20 mouse cellular contexts compared by ENCODE assay signal in the genomic region with DNA sequence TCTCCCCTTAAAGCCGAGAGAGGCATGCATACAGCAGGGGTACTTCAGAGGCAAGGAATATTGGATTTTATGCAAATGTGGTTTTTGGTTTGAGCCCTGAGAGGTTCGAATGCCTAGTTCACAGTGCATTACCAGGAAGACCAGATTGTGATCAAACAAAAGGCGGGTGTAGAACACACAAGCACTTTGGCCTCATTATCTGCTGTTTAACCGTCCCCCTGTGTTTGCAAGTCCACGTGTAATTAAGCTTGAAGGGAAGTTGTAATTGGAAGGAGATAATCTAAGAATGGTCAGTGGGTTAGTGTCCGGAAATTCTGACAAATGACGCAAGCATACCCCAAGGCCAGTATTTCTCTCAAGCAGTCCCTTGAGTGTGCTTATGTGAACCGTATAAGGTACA. TPM values are rescaled to one million over a fixed set of nuclear protein-coding genes. Genes with fewer than 3 reads are reported as not detected.
DNase-seq lines count a peak whose midpoint lies in the region; ATAC-seq and TF ChIP-seq lines count a peak whose summit lies in the region.
"Had no signal": no experiment of that assay in that cellular context is flagged by ENCODE, and none has a peak within 500 bp of the region (broad histone marks: within the 10 kb centered on the region; RNA-seq: fewer than 3 reads in every experiment).

No protein-coding gene starts in this region.

- no peaks in the 10 kb centered on the region for H3K9me3 ChIP-seq in heart, embryonic 10.5 days
- no peaks in the 10 kb centered on the region for H3K9me3 ChIP-seq in stomach, embryonic 15.5 days
- H3K9me3 ChIP-seq in stomach, postnatal 0 days (ENCODE audit: control insufficient read depth, low read length): no peaks in the 10 kb centered on the region
- no peaks in the 10 kb centered on the region for H3K9me3 ChIP-seq in liver, embryonic 13.5 days (replicated peaks)
- H3K9me3 ChIP-seq in hindbrain, embryonic 14.5 days (ENCODE audit: control insufficient read depth, low read length): no peaks in the 10 kb centered on the region
- H3K9me3 ChIP-seq: heart, embryonic 13.5 days; neural tube, embryonic 13.5 days had no signal

- no peak overlapping the region for H3K4me3 ChIP-seq in heart, embryonic 10.5 days
- H3K4me3 ChIP-seq in stomach, embryonic 15.5 days (replicated peaks): no peak overlapping the region
- no peak overlapping the region for H3K4me3 ChIP-seq in stomach, postnatal 0 days (ENCODE audit: low read depth, low read length)
- no peak overlapping the region for H3K4me3 ChIP-seq in liver, embryonic 13.5 days (replicated peaks)
- H3K4me3 ChIP-seq in hindbrain, embryonic 14.5 days (replicated peaks; ENCODE audit: low read length): no peak overlapping the region
- H3K4me3 ChIP-seq: heart, embryonic 13.5 days; neural tube, embryonic 13.5 days had no signal

- H3K27ac ChIP-seq in heart, embryonic 10.5 days: peak overlapping the region; percentile 23; the same call in 1 of the 2 replicates
- H3K27ac ChIP-seq in stomach, embryonic 15.5 days: no peak overlapping the region
- H3K27ac ChIP-seq in stomach, postnatal 0 days (replicated peaks): no peak overlapping the region
- peak overlapping the region; percentile 56 for H3K27ac ChIP-seq in liver, embryonic 13.5 days
- no peak overlapping the region for H3K27ac ChIP-seq in hindbrain, embryonic 14.5 days
- H3K27ac ChIP-seq: heart, embryonic 13.5 days; neural tube, embryonic 13.5 days had no signal

- no peak for TF ChIP-seq CTCF in stomach, postnatal 0 days (IDR thresholded peaks at IDR 0.05; ENCODE audit: low read depth)

- no peak for TF ChIP-seq EP300 in stomach, postnatal 0 days (optimal IDR thresholded peaks at IDR 0.05)

- H3K36me3 ChIP-seq in heart, embryonic 10.5 days: no peaks in the 10 kb centered on the region
- H3K36me3 ChIP-seq in stomach, embryonic 15.5 days: no peaks in the 10 kb centered on the region
- H3K36me3 ChIP-seq in stomach, postnatal 0 days (ENCODE audit: control insufficient read depth, insufficient read depth, low read length): no peaks in the 10 kb centered on the region
- no peaks in the 10 kb centered on the region for H3K36me3 ChIP-seq in liver, embryonic 13.5 days
- no peaks in the 10 kb centered on the region for H3K36me3 ChIP-seq in hindbrain, embryonic 14.5 days (replicated peaks; ENCODE audit: control insufficient read depth, insufficient read depth)
- H3K36me3 ChIP-seq: heart, embryonic 13.5 days; neural tube, embryonic 13.5 days had no signal

- H3K4me1 ChIP-seq in heart, embryonic 10.5 days: peaks cover 3% of the 10 kb centered on the region
- no peaks in the 10 kb centered on the region for H3K4me1 ChIP-seq in stomach, embryonic 15.5 days
- H3K4me1 ChIP-seq in stomach, postnatal 0 days (replicated peaks; ENCODE audit: control insufficient read depth, insufficient read depth): 0 out of 2 replicates have a peak, but pooled peaks cover 3% of the 10 kb centered on the region
- peaks cover 35% of the 10 kb centered on the region for H3K4me1 ChIP-seq in liver, embryonic 13.5 days (replicated peaks)
- H3K4me1 ChIP-seq in hindbrain, embryonic 14.5 days (replicated peaks; ENCODE audit: control insufficient read depth, insufficient read depth, low read length): no peaks in the 10 kb centered on the region

- no peak for DNase-seq in heart, embryonic 10.5 days (ENCODE audit: low spot score)
- no peak for DNase-seq in heart, adult 18-20 months
- no peak for DNase-seq in stomach, postnatal 0 days (ENCODE audit: low spot score)
- no peak for DNase-seq in liver, embryonic 13.5 days
- peak; percentile 71 for DNase-seq in yolk sac, embryonic 10.5 days (ENCODE audit: low spot score)
- DNase-seq in hindbrain, embryonic 14.5 days (ENCODE audit: low spot score): no peak
- DNase-seq in natural killer cell, adult 2 months (ENCODE audit: low spot score in 2 of 2): no peak
- DNase-seq: adrenal gland, postnatal 10 days; cerebellum, adult 8-10 months had no signal

- no peaks in the 10 kb centered on the region; the same call in 1 of the 2 replicates for H3K27me3 ChIP-seq in heart, embryonic 10.5 days (ENCODE audit: insufficient read depth, poor library complexity, severe bottlenecking)
- H3K27me3 ChIP-seq in stomach, embryonic 15.5 days (replicated peaks): no peaks in the 10 kb centered on the region
- H3K27me3 ChIP-seq in stomach, postnatal 0 days (ENCODE audit: control insufficient read depth, insufficient read depth, low read length): no peaks in the 10 kb centered on the region
- H3K27me3 ChIP-seq in liver, embryonic 13.5 days: no peaks in the 10 kb centered on the region
- no peaks in the 10 kb centered on the region for H3K27me3 ChIP-seq in hindbrain, embryonic 14.5 days (ENCODE audit: control insufficient read depth, insufficient read depth, low read length)
- H3K27me3 ChIP-seq: heart, embryonic 13.5 days; neural tube, embryonic 13.5 days had no signal

- H3K9ac ChIP-seq in stomach, embryonic 15.5 days: no peak overlapping the region
- no peak overlapping the region for H3K9ac ChIP-seq in stomach, postnatal 0 days (ENCODE audit: low read length)
- H3K9ac ChIP-seq in liver, embryonic 13.5 days: no peak overlapping the region; the same call in 1 of the 2 replicates
- H3K9ac ChIP-seq in hindbrain, embryonic 14.5 days: no peak overlapping the region
- H3K9ac ChIP-seq: heart, embryonic 13.5 days; neural tube, embryonic 13.5 days had no signal

- H3K4me2 ChIP-seq in stomach, embryonic 15.5 days: no peak overlapping the region
- H3K4me2 ChIP-seq in stomach, postnatal 0 days (replicated peaks; ENCODE audit: low read depth): no peak overlapping the region
- H3K4me2 ChIP-seq in liver, embryonic 13.5 days: no peak overlapping the region
- H3K4me2 ChIP-seq in hindbrain, embryonic 14.5 days (replicated peaks): no peak overlapping the region
- H3K4me2 ChIP-seq: heart, embryonic 13.5 days; neural tube, embryonic 13.5 days had no signal

- 39% methylated on average over 8 of the region's 8 CpGs for WGBS in heart, embryonic 10.5 days
- WGBS in stomach, embryonic 15.5 days: 38% methylated on average over 8 of the region's 8 CpGs
- 41% methylated on average over 8 of the region's 8 CpGs for WGBS in stomach, postnatal 0 days
- WGBS in liver, embryonic 13.5 days (ENCODE audit: insufficient replicate concordance): 17% methylated on average over 8 of the region's 8 CpGs
- WGBS in hindbrain, embryonic 14.5 days: 31% methylated on average over 8 of the region's 8 CpGs

- peak; percentile 64; the same call in 1 of the 2 replicates for ATAC-seq in stomach, embryonic 15.5 days (ENCODE audit: insufficient read depth, low FRiP score, low read depth)
- ATAC-seq in stomach, postnatal 0 days (ENCODE audit: low FRiP score, low TSS enrichment): no peak
- ATAC-seq in liver, embryonic 13.5 days (ENCODE audit: low read depth): peak; percentile 41; the same call in 1 of the 2 replicates
- ATAC-seq in hindbrain, embryonic 14.5 days (ENCODE audit: low FRiP score): no peak
- ATAC-seq: midbrain, embryonic 16.5 days had no signal

RNA-seq across cellular contexts. Expression of a gene that starts 16.3 kb away (rescaled TPM):
- 0.93 and 1.5 TPM in 2 replicates for polyA plus RNA-seq in heart, embryonic 10.5 days (2016; fragmentation: Nextera tagmentation; extraction: Ambion mirVana)
- 1 to 10 TPM; 1.0 to 1.1 TPM for total RNA-seq in heart, adult 18-20 months (2021)
- 0.13 and 0.17 TPM in 2 replicates for polyA plus RNA-seq in stomach, embryonic 15.5 days (2015; fragmentation: Nextera tagmentation; extraction: Ambion mirVana)
- polyA plus RNA-seq in stomach, postnatal 0 days (2015; fragmentation: Nextera tagmentation; extraction: Ambion mirVana): not detected in 2 replicates
- polyA plus RNA-seq in liver, embryonic 13.5 days (2015; fragmentation: Nextera tagmentation; extraction: Ambion mirVana): 2.7 and 2.8 TPM in 2 replicates
- polyA plus RNA-seq in hindbrain, embryonic 14.5 days (2014; fragmentation: Nextera tagmentation; extraction: Ambion mirVana): 0.19 TPM in 1 of 2 replicates, not detected in the other
- total RNA-seq: adrenal gland, postnatal 10 days; ES-E14; hematopoietic stem cell, adult 5-6 weeks; layer of hippocampus, adult 18-20 months had no signal
- polyA plus RNA-seq: frontal cortex, adult 2 months; midbrain, embryonic 16.5 days; stomach, embryonic 14.5 days had no signal

RNA-seq across cellular contexts. Expression of a gene that starts 26.1 kb away (rescaled TPM):
- polyA plus RNA-seq in heart, embryonic 10.5 days (2016; fragmentation: Nextera tagmentation; extraction: Ambion mirVana): 0.46 and 0.51 TPM in 2 replicates
- not detected for total RNA-seq in heart, adult 18-20 months (2021)
- 0.19 TPM in 1 of 2 replicates, not detected in the other for polyA plus RNA-seq in stomach, embryonic 15.5 days (2015; fragmentation: Nextera tagmentation; extraction: Ambion mirVana)
- polyA plus RNA-seq in stomach, postnatal 0 days (2015; fragmentation: Nextera tagmentation; extraction: Ambion mirVana): 0.05 TPM in 1 of 2 replicates, not detected in the other
- polyA plus RNA-seq in liver, embryonic 13.5 days (2015; fragmentation: Nextera tagmentation; extraction: Ambion mirVana): 1.2 and 1.6 TPM in 2 replicates
- not detected in 2 replicates for polyA plus RNA-seq in hindbrain, embryonic 14.5 days (2014; fragmentation: Nextera tagmentation; extraction: Ambion mirVana)
- total RNA-seq: adrenal gland, postnatal 10 days; gastrocnemius, postnatal 4 days; hematopoietic stem cell, adult 5-6 weeks; layer of hippocampus, adult 18-20 months had no signal
- polyA plus RNA-seq: frontal cortex, adult 2 months; midbrain, embryonic 16.5 days; neural tube, embryonic 13.5 days; stomach, embryonic 14.5 days had no signal

RNA-seq across cellular contexts. Expression of a gene that starts 32.2 kb away (rescaled TPM):
- 0.33 and 0.62 TPM in 2 replicates for polyA plus RNA-seq in heart, embryonic 10.5 days (2016; fragmentation: Nextera tagmentation; extraction: Ambion mirVana)
- not detected for total RNA-seq in heart, adult 18-20 months (2021)
- polyA plus RNA-seq in stomach, embryonic 15.5 days (2015; fragmentation: Nextera tagmentation; extraction: Ambion mirVana): 0.19 and 0.21 TPM in 2 replicates
- polyA plus RNA-seq in stomach, postnatal 0 days (2015; fragmentation: Nextera tagmentation; extraction: Ambion mirVana): not detected in 2 replicates
- polyA plus RNA-seq in liver, embryonic 13.5 days (2015; fragmentation: Nextera tagmentation; extraction: Ambion mirVana): 0.68 and 1.1 TPM in 2 replicates
- not detected in 2 replicates for polyA plus RNA-seq in hindbrain, embryonic 14.5 days (2014; fragmentation: Nextera tagmentation; extraction: Ambion mirVana)
- total RNA-seq: adrenal gland, postnatal 10 days; gastrocnemius, postnatal 4 days; hematopoietic stem cell, adult 5-6 weeks; layer of hippocampus, adult 18-20 months had no signal
- polyA plus RNA-seq: frontal cortex, adult 2 months; heart, embryonic 13.5 days; midbrain, embryonic 16.5 days; neural tube, embryonic 13.5 days; stomach, embryonic 14.5 days had no signal

RNA-seq across cellular contexts. Expression of a gene that starts 37.9 kb away (rescaled TPM):
- 0.55 TPM in 1 of 2 replicates, not detected in the other for polyA plus RNA-seq in heart, embryonic 10.5 days (2016; fragmentation: Nextera tagmentation; extraction: Ambion mirVana)
- not detected for total RNA-seq in heart, adult 18-20 months (2021)
- polyA plus RNA-seq in stomach, embryonic 15.5 days (2015; fragmentation: Nextera tagmentation; extraction: Ambion mirVana): 0.33 TPM in 1 of 2 replicates, not detected in the other
- not detected in 2 replicates for polyA plus RNA-seq in stomach, postnatal 0 days (2015; fragmentation: Nextera tagmentation; extraction: Ambion mirVana)
- 0.31 and 0.66 TPM in 2 replicates for polyA plus RNA-seq in liver, embryonic 13.5 days (2015; fragmentation: Nextera tagmentation; extraction: Ambion mirVana)
- polyA plus RNA-seq in hindbrain, embryonic 14.5 days (2014; fragmentation: Nextera tagmentation; extraction: Ambion mirVana): not detected in 2 replicates
- total RNA-seq: adrenal gland, postnatal 10 days; gastrocnemius, postnatal 4 days; hematopoietic stem cell, adult 5-6 weeks; layer of hippocampus, adult 18-20 months had no signal
- polyA plus RNA-seq: frontal cortex, adult 2 months; heart, embryonic 13.5 days; limb, embryonic 14.5 days; midbrain, embryonic 16.5 days; neural tube, embryonic 13.5 days; stomach, embryonic 14.5 days had no signal

RNA-seq across cellular contexts. Expression of a gene that starts 43.9 kb away (rescaled TPM):
- polyA plus RNA-seq in heart, embryonic 10.5 days (2016; fragmentation: Nextera tagmentation; extraction: Ambion mirVana): 0.18 TPM in 1 of 2 replicates, not detected in the other
- total RNA-seq in heart, adult 18-20 months (2021): not detected
- polyA plus RNA-seq in stomach, embryonic 15.5 days (2015; fragmentation: Nextera tagmentation; extraction: Ambion mirVana): not detected in 2 replicates
- polyA plus RNA-seq in stomach, postnatal 0 days (2015; fragmentation: Nextera tagmentation; extraction: Ambion mirVana): not detected in 2 replicates
- polyA plus RNA-seq in liver, embryonic 13.5 days (2015; fragmentation: Nextera tagmentation; extraction: Ambion mirVana): 0.36 and 0.63 TPM in 2 replicates
- polyA plus RNA-seq in hindbrain, embryonic 14.5 days (2014; fragmentation: Nextera tagmentation; extraction: Ambion mirVana): 0.30 TPM in 1 of 2 replicates, not detected in the other
- total RNA-seq: adrenal gland, postnatal 10 days; gastrocnemius, postnatal 4 days; layer of hippocampus, adult 18-20 months had no signal
- polyA plus RNA-seq: frontal cortex, adult 2 months; heart, embryonic 13.5 days; midbrain, embryonic 16.5 days; neural tube, embryonic 13.5 days; stomach, embryonic 14.5 days had no signal

Comparison
In these comparisons a context has a peak if more than half of its experiments do, and no peak if none do; other contexts are left out.
1. ATAC-seq: peak in stomach, embryonic 15.5 days (single experiment) and liver, embryonic 13.5 days (single experiment); none in stomach, postnatal 0 days (single experiment) and hindbrain, embryonic 14.5 days (single experiment).
2. H3K27ac ChIP-seq: peak in heart, embryonic 10.5 days (single experiment) and liver, embryonic 13.5 days (single experiment); none in stomach, embryonic 15.5 days (single experiment), stomach, postnatal 0 days (single experiment) and hindbrain, embryonic 14.5 days (single experiment).